Mouse (Mus musculus): ENCODE results near the gene Gm10310.
"Not testable (repeated sequence)": the region's sequence is repeated elsewhere in the genome, so short reads cannot be mapped to it uniquely, and the experiment has no call there.

DNA sequence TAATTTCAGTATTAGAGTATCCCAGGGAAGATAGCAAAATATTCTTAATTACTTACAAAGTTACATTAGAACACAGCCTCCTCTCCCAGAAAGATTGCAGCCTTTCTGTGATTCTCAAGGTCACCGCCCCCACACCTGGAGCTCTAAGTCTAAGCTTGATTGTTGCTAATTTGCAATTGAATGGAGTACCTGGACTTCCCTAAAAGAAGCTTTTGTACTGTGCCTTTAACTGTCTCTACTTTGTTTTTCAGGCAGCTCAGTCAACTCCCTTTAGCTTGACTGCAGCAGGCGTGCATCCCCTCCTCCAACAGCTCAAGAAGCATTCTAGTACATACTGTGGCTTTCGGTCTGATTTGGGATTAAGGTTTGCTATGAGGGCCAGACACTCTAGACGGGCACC is 19.2 kb upstream of the Gm10310 start:
- not testable (repeated sequence) for TF ChIP-seq GATA1, TAL1 (IDR thresholded peaks at IDR 0.05; ENCODE audit: low read length)

Measured in erythroblast, embryonic 14.5 days (primary cell).